Mouse (Mus musculus) heart, postnatal 0 days (tissue): ENCODE measurements around the gene Ppp2r3a. TPM values are rescaled to one million over a fixed set of nuclear protein-coding genes. Genes with fewer than 3 reads are reported as not detected.

ENCODE experiments used
- ATAC-seq: fragments of 200-750 bp; cut with Nextera tagmentation; 2 replicates; pipeline ENCODE4 v1.8.0; 2017; ENCODE audit warnings: low read depth, moderate number of reproducible peaks, moderate library complexity; ENCODE audit not compliant: insufficient read depth
- DNase-seq: peaks from one replicate; pipeline ENCODE4 v3.0.0-alpha.2; 2016; ENCODE audit warnings: low spot score
- H3K27ac ChIP-seq: fragments of 300-500 bp; sonication (generic); 2 replicates; pipeline ENCODE4 v1.5.1; 2014; ENCODE audit warnings: low read depth, mild to moderate bottlenecking
- H3K27me3 ChIP-seq: fragments of 300-500 bp; sonication (generic); 2 replicates; pipeline ENCODE4 v1.6.1; 2014; ENCODE audit warnings: low read length, mixed read lengths; ENCODE audit not compliant: control insufficient read depth, insufficient read depth
- H3K36me3 ChIP-seq: fragments of 300-500 bp; sonication (generic); replicated peaks from 2 replicates; pipeline ENCODE4 v1.6.1; 2014; ENCODE audit warnings: low read length, mixed read lengths; ENCODE audit not compliant: control insufficient read depth, insufficient read depth
- H3K4me1 ChIP-seq: fragments of 300-500 bp; sonication (generic); 2 replicates; pipeline ENCODE4 v1.6.1; 2014; ENCODE audit warnings: antibody characterized with exemption; ENCODE audit not compliant: control insufficient read depth, insufficient read depth
- H3K4me2 ChIP-seq: fragments of 300-500 bp; sonication (generic); 2 replicates; pipeline ENCODE4 v1.6.1; 2014; ENCODE audit warnings: low read depth, mild to moderate bottlenecking, low read length, moderate library complexity
- H3K4me3 ChIP-seq: fragments of 300-500 bp; sonication (generic); 2 replicates; pipeline ENCODE4 v1.5.1; 2014; ENCODE audit warnings: low read depth, low read length
- H3K9ac ChIP-seq: fragments of 300-500 bp; sonication (generic); replicated peaks from 2 replicates; pipeline ENCODE4 v1.6.1; 2014; ENCODE audit warnings: low read depth, low read length, mixed read lengths
- H3K9me3 ChIP-seq: fragments of 300-500 bp; sonication (generic); replicated peaks from 2 replicates; pipeline ENCODE4 v1.6.1; 2016; ENCODE audit warnings: low read length; ENCODE audit not compliant: control insufficient read depth
- CTCF ChIP-seq: IDR thresholded peaks from 2 replicates; pipeline ENCODE4 v1.5.1; 2016; ENCODE audit warnings: antibody characterized with exemption, control low read depth, low read depth
- EP300 ChIP-seq: IDR thresholded peaks from 2 replicates; pipeline ENCODE4 v1.6.1; 2016; ENCODE audit warnings: antibody characterized with exemption, low read depth
- WGBS: fragments of 180-500 bp; shearing (Covaris S2); extraction: QIAGEN DNeasy Blood & Tissue Kit; methylation state at CpG from one replicate; pipeline ENCODE4 v1.1.7; 2014; 5-methylcytosine and 5-hydroxymethylcytosine counted together
- polyA plus RNA-seq: library from polyadenylated mRNA; unstranded; fragments of >200 nt; fragmentation: Nextera tagmentation; extraction: Ambion mirVana; gene quantifications from 2 replicates; pipeline ENCODE4 v1.2.1, GENCODE M21; 2015
- total RNA-seq: library from RNA; depleted of rRNA; stranded (reverse); fragments of >200 nt; gene quantifications from 2 replicates; pipeline ENCODE4 v1.2.3, GENCODE M21; 2014; ENCODE audit warnings: low replicate concordance

Ppp2r3a gene
- total and polyA plus RNA-seq, 2 experiments from 2014 or later: 63.3 to 99.0 TPM

DNA sequence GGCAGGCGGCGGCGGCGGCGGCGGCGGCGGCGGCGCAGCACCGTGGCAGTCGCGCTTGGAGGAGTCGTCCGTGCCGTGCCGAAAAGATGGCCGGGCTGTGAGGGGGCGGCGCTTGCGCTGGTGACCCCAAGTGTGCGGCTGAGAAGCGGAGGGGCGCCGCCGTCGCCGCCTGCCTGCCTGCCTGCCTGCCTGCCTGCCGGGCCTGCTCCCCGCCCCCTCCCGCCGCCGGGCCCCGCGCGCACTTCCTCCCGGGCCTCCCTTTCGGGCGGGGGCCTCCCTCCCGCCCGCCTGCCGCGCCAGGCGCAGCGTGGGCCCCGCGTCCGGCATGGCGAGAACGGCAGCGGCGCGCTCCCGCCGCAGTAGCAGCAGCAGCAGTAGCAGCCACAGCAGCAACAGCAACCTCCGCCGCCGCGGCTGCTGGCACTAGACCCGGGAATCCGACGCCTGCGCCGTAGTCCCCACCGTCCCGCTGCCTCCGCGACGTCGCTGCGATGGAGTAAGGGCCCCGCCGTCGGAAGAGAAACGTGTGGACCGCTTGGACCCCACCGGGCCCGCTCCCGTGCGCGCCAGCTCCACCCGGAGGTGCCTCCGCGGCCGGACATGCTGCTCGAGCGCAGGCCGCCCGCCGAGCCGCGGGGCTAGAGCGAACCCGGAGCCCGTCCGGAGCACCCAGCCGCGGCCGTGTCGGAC, 177.1 kb downstream of the Ppp2r3a start:
- Histone ChIP-seq H3K9ac (peak overlapping the region; percentile 98), H3K4me1 (peaks cover 26% of the 10 kb centered on the region), H3K27me3 (no peaks in the 10 kb centered on the region), H3K27ac (peak overlapping the region; percentile 100), H3K9me3 (no peaks in the 10 kb centered on the region), H3K4me2 (peak overlapping the region; percentile 89), H3K36me3 (no peaks in the 10 kb centered on the region), H3K4me3 (peak overlapping the region; percentile 89)
- peak; percentile 72 for ATAC-seq
- WGBS: under 1% methylated on average over 37 of the region's 100 CpGs
- peak; percentile 77 for DNase-seq
- TF ChIP-seq CTCF (no peak), EP300 (peak; percentile 29; the same call in 1 of the 2 replicates)

DNA sequence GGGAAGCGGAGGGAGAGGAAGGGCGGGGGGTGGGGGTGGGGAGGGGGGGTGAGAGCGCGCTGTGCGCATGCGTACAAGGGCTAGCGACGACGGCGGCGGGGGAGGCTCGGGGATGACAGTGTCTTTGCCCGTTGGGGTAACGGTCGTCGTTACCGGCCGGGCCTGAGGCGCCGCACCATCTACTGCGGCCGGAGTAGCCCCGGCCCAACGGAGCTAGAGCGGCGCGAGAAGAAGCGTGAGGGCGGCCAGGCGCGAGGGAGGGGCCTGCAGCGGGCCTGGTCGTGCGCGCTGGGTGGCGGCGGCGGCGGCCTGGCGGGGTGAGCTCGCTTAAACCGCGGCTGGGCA, 177.6 kb downstream of the Ppp2r3a start, which contains the start of gene Msl2:
Gene Msl2, plus strand, starts transcription at position 115 of the 345 bp plus-strand sequence.
- H3K4me1 ChIP-seq: peaks cover 21% of the 10 kb centered on the region
- ATAC-seq: 0 out of 2 replicates have a peak, but pooled peaks have one; percentile 27
- DNase-seq: no peak
- H3K4me2 ChIP-seq: peak within 1 kb of the TSS; percentile 89
- no peaks in the 10 kb centered on the region for H3K27me3 ChIP-seq
- no peak for TF ChIP-seq EP300
- TF ChIP-seq CTCF: no peak
- WGBS: 2% methylated on average over 36 of the region's 43 CpGs
- peak within 1 kb of the TSS; percentile 89 for H3K4me3 ChIP-seq
- H3K9me3 ChIP-seq: no peaks in the 10 kb centered on the region
- H3K36me3 ChIP-seq: no peaks in the 10 kb centered on the region
- H3K27ac ChIP-seq: peak within 1 kb of the TSS; percentile 100
- peak within 1 kb of the TSS; percentile 98 for H3K9ac ChIP-seq

DNA sequence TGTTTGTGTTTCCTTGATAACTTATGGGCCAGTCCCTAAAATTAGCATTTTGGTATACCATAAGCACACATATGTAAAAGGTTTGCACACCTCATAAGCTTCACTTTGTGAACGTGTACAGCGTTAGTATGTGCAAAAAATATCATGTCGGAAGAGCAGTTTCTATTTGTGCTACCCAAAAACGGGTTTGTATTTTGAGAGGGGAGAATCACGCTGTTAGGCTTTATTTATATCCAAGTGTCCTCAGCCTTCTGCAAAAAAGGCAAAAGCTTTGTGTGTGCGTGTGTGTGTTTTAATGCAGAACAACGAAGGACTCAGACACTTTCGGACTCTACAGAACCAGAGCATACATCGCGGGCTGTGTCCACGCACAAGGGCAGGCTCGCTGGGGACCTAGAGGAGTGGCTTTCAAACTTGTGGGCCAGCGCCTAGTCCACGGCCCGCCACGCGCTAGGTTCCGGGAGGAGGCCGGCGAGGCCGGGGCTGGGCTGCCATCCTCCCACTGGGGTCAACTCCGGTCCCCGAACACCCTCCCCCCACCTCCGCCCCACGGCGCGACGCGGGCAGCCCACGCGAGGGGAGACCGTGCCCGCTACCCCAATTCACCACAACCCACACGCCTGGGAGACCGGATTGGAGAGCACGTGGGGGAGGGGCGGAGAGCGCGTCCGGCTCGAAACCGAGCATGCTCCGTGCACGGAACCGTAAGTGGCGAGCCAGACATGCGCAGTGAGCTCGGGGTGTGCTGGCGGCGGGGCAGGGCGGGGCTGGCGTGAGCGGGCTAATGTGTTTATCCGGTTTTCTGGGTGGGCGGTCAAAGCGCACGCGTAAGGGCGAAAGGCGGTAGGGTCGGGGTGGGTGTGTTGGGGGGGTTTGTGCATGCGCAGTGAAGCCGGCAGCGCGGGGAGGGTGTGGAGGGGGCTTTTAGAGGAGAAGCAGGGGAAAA, 178.3 kb downstream of the Ppp2r3a start:
- DNase-seq (peak; percentile 99), ATAC-seq (peak; percentile 94)
- 2% methylated on average over 65 of the region's 65 CpGs for WGBS
- Histone ChIP-seq H3K4me2 (peak overlapping the region; percentile 89), H3K9me3 (no peaks in the 10 kb centered on the region), H3K27ac (peak overlapping the region; percentile 96), H3K4me1 (peaks cover 14% of the 10 kb centered on the region), H3K27me3 (no peaks in the 10 kb centered on the region), H3K36me3 (no peaks in the 10 kb centered on the region), H3K9ac (peak overlapping the region; percentile 98), H3K4me3 (peak overlapping the region; percentile 89)
- TF ChIP-seq CTCF (no peak), EP300 (0 out of 2 replicates have a peak, but pooled peaks have one; percentile 9)

DNA sequence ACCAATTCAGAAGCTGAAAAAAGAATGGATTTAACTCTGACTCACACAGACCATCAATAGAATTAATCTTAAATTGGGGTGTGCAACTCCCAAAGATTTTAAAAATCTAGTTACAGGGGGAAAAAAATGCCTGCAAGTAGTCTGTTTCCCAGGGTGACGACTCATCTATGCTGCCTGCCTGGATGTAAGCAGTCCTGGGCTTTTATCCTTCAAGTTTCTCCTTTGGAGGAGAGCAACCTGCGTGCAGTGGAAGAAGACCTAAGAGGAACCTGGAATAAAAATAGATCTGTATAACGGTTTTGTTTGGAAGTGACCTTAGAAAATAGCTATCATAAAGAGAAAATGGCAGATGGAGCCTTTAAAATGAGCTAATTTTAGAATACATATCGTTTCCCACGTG, 179.1 kb downstream of the Ppp2r3a start:
- WGBS: 12% methylated on average over 5 of the region's 5 CpGs
- peaks cover 9% of the 10 kb centered on the region; the same call in 1 of the 2 replicates for H3K4me1 ChIP-seq
- peak overlapping the region; percentile 89 for H3K4me3 ChIP-seq
- H3K27me3 ChIP-seq: no peaks in the 10 kb centered on the region
- no peak for DNase-seq
- peak overlapping the region; percentile 96; the same call in 1 of the 2 replicates for H3K27ac ChIP-seq
- no peaks in the 10 kb centered on the region for H3K36me3 ChIP-seq
- H3K9me3 ChIP-seq: no peaks in the 10 kb centered on the region
- ATAC-seq: no peak
- no peak for TF ChIP-seq EP300
- TF ChIP-seq CTCF: no peak
- no peak overlapping the region; the same call in 1 of the 2 replicates for H3K9ac ChIP-seq
- H3K4me2 ChIP-seq: peak overlapping the region; percentile 89

DNA sequence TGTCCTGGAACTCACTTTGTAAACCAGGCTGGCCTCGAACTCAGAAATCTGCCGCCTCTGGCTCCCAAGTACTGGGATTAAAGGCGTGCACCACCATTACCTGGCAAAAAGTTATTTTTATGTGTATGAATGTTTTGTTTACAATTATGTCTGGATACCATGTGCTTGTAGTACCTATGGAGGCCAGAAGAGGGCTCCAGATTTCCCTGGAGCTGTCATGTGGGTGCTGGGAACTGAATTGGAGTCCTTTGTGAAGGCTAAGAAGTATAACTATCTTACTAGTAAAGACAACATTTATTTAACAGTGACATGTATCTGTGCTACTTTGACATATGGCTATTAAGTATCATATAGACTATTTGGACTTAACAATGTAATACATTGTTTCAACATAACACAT, 181.8 kb downstream of the Ppp2r3a start:
- ATAC-seq (no peak), DNase-seq (no peak)
- no peaks in the 10 kb centered on the region for H3K36me3 ChIP-seq
- H3K27me3 ChIP-seq: no peaks in the 10 kb centered on the region
- no peaks in the 10 kb centered on the region for H3K9me3 ChIP-seq
- H3K4me2 ChIP-seq: no peak overlapping the region
- no peak overlapping the region for H3K4me3 ChIP-seq
- H3K27ac ChIP-seq: no peak overlapping the region
- 0 out of 2 replicates have a peak, but pooled peaks cover 7% of the 10 kb centered on the region for H3K4me1 ChIP-seq
- TF ChIP-seq CTCF (no peak), EP300 (no peak)
- WGBS: 97% methylated on average over 3 of the region's 3 CpGs
- no peak overlapping the region for H3K9ac ChIP-seq
